Mouse (Mus musculus) heart, postnatal 4 days (tissue): ENCODE measurements around the gene Prkag3. TPM values are rescaled to one million over a fixed set of nuclear protein-coding genes. Genes with fewer than 3 reads are reported as not detected.

Source experiments
- DNase-seq: peaks from one replicate; pipeline ENCODE4 v3.0.0; 2021
- total RNA-seq, 2 experiments: library from RNA; stranded (reverse); gene quantifications; 2 replicates each; pipeline ENCODE4 v1.2.3; 2021

Gene Prkag3
- total RNA-seq, 2 experiments from 2014 or later, result 3.7 to 4.1 TPM

GRCm38 (mm10) chr1:74759773-74760172 lies 10.8 kb upstream of the Prkag3 start:
- peak; percentile 62 for DNase-seq

GRCm38 (mm10) chr1:74754175-74754785 lies 5.3 kb upstream of the Prkag3 start:
- DNase-seq, result no peak

GRCm38 (mm10) chr1:74753266-74753974 lies 4.4 kb upstream of the Prkag3 start:
- no peak for DNase-seq

GRCm38 (mm10) chr1:74752833-74753232 lies 3.8 kb upstream of the Prkag3 start:
- no peak for DNase-seq

GRCm38 (mm10) chr1:74752150-74752549 lies 3.1 kb upstream of the Prkag3 start:
- no peak for DNase-seq

- no peak for DNase-seq
These were observed 1.7 kb upstream of the Prkag3 start for GRCm38 (mm10) chr1:74750683-74751082.

GRCm38 (mm10) chr1:74749301-74749700 lies 280 bp upstream of the Prkag3 start:
- peak; percentile 82 for DNase-seq

GRCm38 (mm10) chr1:74747335-74747734 lies 1.7 kb downstream of the Prkag3 start:
- no peak for DNase-seq

GRCm38 (mm10) chr1:74740846-74741245 lies 8.2 kb downstream of the Prkag3 start:
- DNase-seq, result no peak

GRCm38 (mm10) chr1:74737500-74737899 lies 11.5 kb downstream of the Prkag3 start:
- no peak for DNase-seq

GRCm38 (mm10) chr1:74736977-74737376 lies 12.0 kb downstream of the Prkag3 start:
- no peak for DNase-seq

GRCm38 (mm10) chr1:74728446-74728845 lies 20.6 kb downstream of the Prkag3 start:
- no peak for DNase-seq

GRCm38 (mm10) chr1:74726674-74727073 lies 22.3 kb downstream of the Prkag3 start:
- no peak for DNase-seq

- no peak for DNase-seq
These were observed 22.9 kb downstream of the Prkag3 start for GRCm38 (mm10) chr1:74726114-74726513.

GRCm38 (mm10) chr1:74723748-74724147 lies 25.3 kb downstream of the Prkag3 start:
- DNase-seq, result peak; percentile 37

- DNase-seq, result no peak
These were observed 27.4 kb downstream of the Prkag3 start for GRCm38 (mm10) chr1:74721657-74722056.

GRCm38 (mm10) chr1:74719281-74719680 lies 29.7 kb downstream of the Prkag3 start:
- no peak for DNase-seq

GRCm38 (mm10) chr1:74718113-74718512 lies 30.9 kb downstream of the Prkag3 start:
- DNase-seq, result no peak

GRCm38 (mm10) chr1:74715886-74716285 lies 33.1 kb downstream of the Prkag3 start:
- no peak for DNase-seq

- DNase-seq, result no peak
These were observed 33.6 kb downstream of the Prkag3 start for GRCm38 (mm10) chr1:74715468-74715867.

GRCm38 (mm10) chr1:74714967-74715366 lies 34.1 kb downstream of the Prkag3 start:
- no peak for DNase-seq

- DNase-seq, result no peak
These were observed 34.9 kb downstream of the Prkag3 start for GRCm38 (mm10) chr1:74713859-74714730.
